Mouse (Mus musculus): ENCODE measurements around the gene Slc25a47. TPM values are rescaled to one million over a fixed set of nuclear protein-coding genes. Genes with fewer than 3 reads are reported as not detected.

The Slc25a47 gene
- polyA plus RNA-seq, 1 experiment from 2014 or later: 9.8 TPM

DNA sequence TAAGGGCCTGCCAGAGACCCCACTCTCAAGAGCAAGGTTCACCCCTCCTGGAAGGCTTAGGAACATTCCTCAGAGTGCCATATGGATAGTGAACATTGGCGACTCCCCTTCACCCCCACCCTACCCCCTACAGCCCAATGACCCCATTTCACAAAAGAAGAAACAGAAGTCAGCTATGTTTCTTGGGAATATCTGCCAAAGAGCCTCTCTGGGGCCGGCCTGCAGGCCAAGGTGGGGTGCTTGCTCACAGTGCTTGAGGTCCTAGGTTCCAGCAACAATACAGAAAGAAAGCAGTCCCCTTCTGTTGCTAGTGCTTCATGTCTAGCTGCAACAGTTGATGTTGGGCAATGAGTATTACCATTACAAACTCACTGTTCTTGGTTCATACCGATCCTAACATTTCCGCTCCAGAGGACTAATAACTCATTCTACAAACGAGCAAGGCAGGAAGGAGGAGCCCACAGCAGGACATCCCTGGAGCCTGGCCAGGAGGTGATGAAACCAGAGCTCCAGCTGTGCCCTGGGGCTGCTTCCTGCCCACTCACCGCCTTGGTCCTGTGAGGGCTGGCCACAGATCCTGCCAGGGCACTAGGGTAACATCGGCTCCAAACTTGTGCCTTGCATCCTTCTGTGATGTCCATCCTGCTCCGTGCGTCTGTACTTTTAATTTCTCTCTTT is 3.7 kb upstream of the Slc25a47 start:
- Histone ChIP-seq H3K36me3 (ENCODE audit: control insufficient read depth, insufficient read depth, low read length) (no peaks in the 10 kb centered on the region), H3K27ac (ENCODE audit: low read depth, low read length) (no peak overlapping the region), H3K9me3 (ENCODE audit: control insufficient read depth, low read length) (no peaks in the 10 kb centered on the region), H3K4me2 (no peak overlapping the region), H3K4me1 (ENCODE audit: control insufficient read depth, insufficient read depth, low read length) (peaks cover 18% of the 10 kb centered on the region), H3K4me3 (ENCODE audit: low read depth, low read length) (no peak overlapping the region), H3K9ac (ENCODE audit: low read length) (no peak overlapping the region), H3K27me3 (ENCODE audit: control insufficient read depth, insufficient read depth, low read length) (no peaks in the 10 kb centered on the region)
- WGBS: 80% methylated on average over 9 of the region's 9 CpGs
- ATAC-seq (ENCODE audit: low FRiP score): no peak
- no peak for DNase-seq (ENCODE audit: low spot score, missing footprints)

DNA sequence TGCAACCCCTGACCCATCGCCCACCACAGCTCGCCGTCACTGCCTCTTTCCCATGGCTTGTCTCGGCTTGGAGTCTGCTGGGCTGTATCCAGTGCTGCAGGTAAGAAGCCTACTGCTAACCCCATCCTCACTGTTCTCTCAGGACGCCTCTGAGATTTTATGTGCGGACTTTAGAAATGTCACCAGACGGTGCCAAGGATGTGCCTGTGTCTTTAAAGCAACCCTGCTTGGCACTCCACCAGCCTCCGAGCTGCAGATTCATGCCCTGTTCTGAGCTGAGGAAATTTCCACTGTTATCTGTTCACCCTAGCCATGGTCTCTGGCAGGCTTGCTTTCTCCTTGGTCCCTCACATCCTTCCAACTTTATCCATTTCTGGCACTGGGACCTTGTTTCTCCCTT is 3.0 kb upstream of the Slc25a47 start:
- 86% methylated on average over 8 of the region's 8 CpGs for WGBS
- no peak overlapping the region for H3K4me3 ChIP-seq (ENCODE audit: low read depth, low read length)
- H3K36me3 ChIP-seq (ENCODE audit: control insufficient read depth, insufficient read depth, low read length): no peaks in the 10 kb centered on the region
- H3K9ac ChIP-seq (ENCODE audit: low read length): no peak overlapping the region
- ATAC-seq (ENCODE audit: low FRiP score) (no peak), DNase-seq (ENCODE audit: low spot score, missing footprints) (no peak)
- no peaks in the 10 kb centered on the region for H3K27me3 ChIP-seq (ENCODE audit: control insufficient read depth, insufficient read depth, low read length)
- H3K4me1 ChIP-seq (ENCODE audit: control insufficient read depth, insufficient read depth, low read length): peaks cover 26% of the 10 kb centered on the region
- no peaks in the 10 kb centered on the region for H3K9me3 ChIP-seq (ENCODE audit: control insufficient read depth, low read length)
- H3K27ac ChIP-seq (ENCODE audit: low read depth, low read length): no peak overlapping the region
- H3K4me2 ChIP-seq: no peak overlapping the region

DNA sequence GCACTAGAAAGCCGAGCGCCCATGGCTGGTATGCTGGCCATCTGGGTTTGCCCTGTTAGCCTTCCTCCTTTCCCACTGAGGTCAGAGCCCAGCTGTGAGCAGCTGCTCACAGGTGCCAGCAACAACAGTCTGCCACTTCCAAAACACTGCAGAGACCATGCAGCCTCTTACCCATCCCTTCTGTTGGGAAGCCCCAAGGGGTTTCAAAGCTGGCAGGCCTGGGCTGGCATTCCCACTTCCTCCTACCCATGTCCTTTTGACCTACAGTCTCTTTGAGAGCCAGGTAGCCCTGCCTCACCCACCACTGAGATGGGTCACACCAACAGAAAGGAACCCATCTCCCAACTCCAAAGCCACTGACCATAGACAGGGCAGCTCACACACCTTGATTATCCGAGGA is 2.4 kb upstream of the Slc25a47 start:
- ATAC-seq (ENCODE audit: low FRiP score) (no peak), DNase-seq (ENCODE audit: low spot score, missing footprints) (no peak)
- WGBS: 95% methylated on average over 3 of the region's 3 CpGs
- H3K4me2 ChIP-seq: no peak overlapping the region
- H3K4me1 ChIP-seq (ENCODE audit: control insufficient read depth, insufficient read depth, low read length): peaks cover 30% of the 10 kb centered on the region
- no peak overlapping the region for H3K27ac ChIP-seq (ENCODE audit: low read depth, low read length)
- no peaks in the 10 kb centered on the region for H3K9me3 ChIP-seq (ENCODE audit: control insufficient read depth, low read length)
- H3K27me3 ChIP-seq (ENCODE audit: control insufficient read depth, insufficient read depth, low read length): no peaks in the 10 kb centered on the region
- no peaks in the 10 kb centered on the region for H3K36me3 ChIP-seq (ENCODE audit: control insufficient read depth, insufficient read depth, low read length)
- no peak overlapping the region for H3K9ac ChIP-seq (ENCODE audit: low read length)
- no peak overlapping the region for H3K4me3 ChIP-seq (ENCODE audit: low read depth, low read length)

DNA sequence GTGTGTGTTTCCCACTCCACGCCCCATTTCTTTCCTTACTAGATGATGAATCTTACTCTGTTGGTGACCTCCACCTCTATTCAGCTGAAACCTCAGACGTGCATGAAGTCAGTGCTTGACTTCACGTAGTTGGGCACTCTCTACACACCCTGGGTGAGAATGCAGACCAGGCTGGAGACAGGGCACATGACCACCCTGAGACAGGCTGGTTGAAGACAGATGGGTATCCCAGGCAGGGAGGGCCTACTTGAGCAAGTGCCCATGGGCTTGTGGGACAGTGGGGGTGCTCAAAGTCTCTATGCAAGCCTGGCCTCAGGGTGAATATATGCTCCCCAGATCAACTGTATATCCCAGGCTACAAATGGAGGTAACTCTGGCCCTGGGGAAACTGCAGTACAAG is 1.5 kb upstream of the Slc25a47 start:
- no peak for DNase-seq (ENCODE audit: low spot score, missing footprints)
- Histone ChIP-seq H3K9me3 (ENCODE audit: control insufficient read depth, low read length) (no peaks in the 10 kb centered on the region), H3K9ac (ENCODE audit: low read length) (no peak overlapping the region), H3K4me2 (no peak overlapping the region), H3K27me3 (ENCODE audit: control insufficient read depth, insufficient read depth, low read length) (no peaks in the 10 kb centered on the region), H3K36me3 (ENCODE audit: control insufficient read depth, insufficient read depth, low read length) (no peaks in the 10 kb centered on the region), H3K4me1 (ENCODE audit: control insufficient read depth, insufficient read depth, low read length) (peaks cover 30% of the 10 kb centered on the region), H3K27ac (ENCODE audit: low read depth, low read length) (no peak overlapping the region), H3K4me3 (ENCODE audit: low read depth, low read length) (no peak overlapping the region)
- 91% methylated on average over 3 of the region's 3 CpGs for WGBS
- no peak for ATAC-seq (ENCODE audit: low FRiP score)

DNA sequence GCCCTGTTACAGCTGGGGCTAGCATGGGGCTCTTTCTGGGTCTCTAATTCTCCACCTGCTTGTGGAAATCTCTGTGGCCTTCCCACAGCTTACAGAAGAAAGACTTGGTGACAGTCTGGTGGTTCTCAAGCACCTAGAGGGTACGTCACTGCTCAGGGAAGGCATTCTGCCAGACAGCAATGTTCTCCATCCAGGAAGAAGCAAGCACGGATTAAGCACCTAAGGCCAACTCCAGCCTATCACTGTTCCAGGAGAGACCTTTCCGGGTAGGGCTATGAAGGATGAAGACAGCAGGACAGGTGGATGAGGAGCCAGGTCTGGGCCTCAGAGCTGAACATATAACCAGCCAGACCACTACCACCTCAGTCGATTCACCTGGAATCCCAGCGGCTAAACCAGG is 1.1 kb upstream of the Slc25a47 start:
- 43% methylated on average over 5 of the region's 5 CpGs for WGBS
- no peak overlapping the region for H3K27ac ChIP-seq (ENCODE audit: low read depth, low read length)
- peaks cover 30% of the 10 kb centered on the region for H3K4me1 ChIP-seq (ENCODE audit: control insufficient read depth, insufficient read depth, low read length)
- no peaks in the 10 kb centered on the region for H3K36me3 ChIP-seq (ENCODE audit: control insufficient read depth, insufficient read depth, low read length)
- peak overlapping the region; percentile 81 for H3K4me2 ChIP-seq
- H3K27me3 ChIP-seq (ENCODE audit: control insufficient read depth, insufficient read depth, low read length): no peaks in the 10 kb centered on the region
- H3K4me3 ChIP-seq (ENCODE audit: low read depth, low read length): peak overlapping the region; percentile 60
- H3K9me3 ChIP-seq (ENCODE audit: control insufficient read depth, low read length): no peaks in the 10 kb centered on the region
- DNase-seq (ENCODE audit: low spot score, missing footprints) (no peak), ATAC-seq (ENCODE audit: low FRiP score) (no peak)
- peak overlapping the region; percentile 83 for H3K9ac ChIP-seq (ENCODE audit: low read length)

DNA sequence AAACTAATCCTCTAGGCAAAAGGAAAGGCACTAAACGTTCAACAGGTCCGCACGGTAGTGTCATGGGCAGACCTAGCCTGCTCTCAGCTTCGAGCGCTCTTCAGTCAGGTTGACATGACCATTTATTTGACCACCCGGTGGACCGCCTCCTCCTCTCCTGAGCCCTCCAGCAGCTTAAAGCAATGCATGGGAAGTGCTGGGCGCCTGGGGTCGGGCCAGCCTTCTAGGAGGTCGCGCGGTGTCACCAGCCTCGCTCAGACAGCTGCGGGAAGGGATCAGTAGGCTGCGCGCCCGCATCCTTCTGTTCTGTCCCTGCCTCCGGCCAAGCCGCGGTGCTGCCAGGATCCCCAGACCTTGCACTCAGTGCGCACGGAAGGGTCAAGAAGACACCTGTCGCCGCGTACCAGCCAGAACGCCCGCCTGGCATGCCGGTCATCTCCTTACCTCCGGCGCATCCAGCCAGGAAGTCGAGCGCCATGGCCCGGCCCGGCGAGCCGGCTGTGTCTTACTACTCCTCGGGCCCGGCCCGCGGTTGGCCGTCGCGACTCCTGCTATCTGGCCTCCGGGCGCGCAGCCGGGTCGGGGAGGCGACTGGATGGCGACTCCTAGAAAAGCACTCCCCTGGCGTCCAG is 522 bp upstream of the Slc25a47 start:
- Histone ChIP-seq H3K27me3 (ENCODE audit: control insufficient read depth, insufficient read depth, low read length) (no peaks in the 10 kb centered on the region), H3K27ac (ENCODE audit: low read depth, low read length) (no peak overlapping the region; the same call in 1 of the 2 replicates), H3K4me2 (peak overlapping the region; percentile 81), H3K9me3 (ENCODE audit: control insufficient read depth, low read length) (no peaks in the 10 kb centered on the region), H3K9ac (ENCODE audit: low read length) (peak overlapping the region; percentile 83), H3K4me1 (ENCODE audit: control insufficient read depth, insufficient read depth, low read length) (peaks cover 30% of the 10 kb centered on the region), H3K4me3 (ENCODE audit: low read depth, low read length) (peak overlapping the region; percentile 60), H3K36me3 (ENCODE audit: control insufficient read depth, insufficient read depth, low read length) (no peaks in the 10 kb centered on the region)
- ATAC-seq (ENCODE audit: low FRiP score) (peak; percentile 38), DNase-seq (ENCODE audit: low spot score, missing footprints) (no peak)
- WGBS: under 1% methylated on average over 51 of the region's 51 CpGs

DNA sequence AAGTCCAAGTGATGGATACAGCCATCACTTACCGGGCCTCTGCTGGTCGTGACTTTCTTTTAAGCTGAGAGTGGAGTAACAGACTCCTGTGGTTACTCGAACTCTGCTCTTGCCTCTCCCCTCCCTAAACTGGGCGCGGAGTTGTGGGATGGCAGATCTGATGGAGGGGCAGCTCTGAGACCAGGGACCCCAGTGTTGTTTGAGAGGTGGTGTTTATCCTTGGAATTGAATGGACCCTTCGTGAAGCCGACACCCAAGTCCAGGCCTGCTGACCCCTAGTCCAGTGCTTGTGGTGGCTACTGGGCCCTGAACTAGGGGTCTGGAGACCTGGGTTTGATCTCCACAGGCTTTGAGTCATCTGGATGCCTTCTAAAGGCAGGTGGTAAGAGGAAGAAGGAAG is 876 bp downstream of the Slc25a47 start:
- peak overlapping the region; percentile 83 for H3K9ac ChIP-seq (ENCODE audit: low read length)
- no peaks in the 10 kb centered on the region; the same call in 1 of the 2 replicates for H3K36me3 ChIP-seq (ENCODE audit: control insufficient read depth, insufficient read depth, low read length)
- H3K4me2 ChIP-seq: peak overlapping the region; percentile 81
- H3K27ac ChIP-seq (ENCODE audit: low read depth, low read length): no peak overlapping the region; the same call in 1 of the 2 replicates
- ATAC-seq (ENCODE audit: low FRiP score): no peak
- H3K9me3 ChIP-seq (ENCODE audit: control insufficient read depth, low read length): no peaks in the 10 kb centered on the region
- WGBS: 61% methylated on average over 7 of the region's 7 CpGs
- H3K27me3 ChIP-seq (ENCODE audit: control insufficient read depth, insufficient read depth, low read length): no peaks in the 10 kb centered on the region
- H3K4me3 ChIP-seq (ENCODE audit: low read depth, low read length): peak overlapping the region; percentile 60
- H3K4me1 ChIP-seq (ENCODE audit: control insufficient read depth, insufficient read depth, low read length): peaks cover 30% of the 10 kb centered on the region
- peak; percentile 88 for DNase-seq (ENCODE audit: low spot score, missing footprints)

DNA sequence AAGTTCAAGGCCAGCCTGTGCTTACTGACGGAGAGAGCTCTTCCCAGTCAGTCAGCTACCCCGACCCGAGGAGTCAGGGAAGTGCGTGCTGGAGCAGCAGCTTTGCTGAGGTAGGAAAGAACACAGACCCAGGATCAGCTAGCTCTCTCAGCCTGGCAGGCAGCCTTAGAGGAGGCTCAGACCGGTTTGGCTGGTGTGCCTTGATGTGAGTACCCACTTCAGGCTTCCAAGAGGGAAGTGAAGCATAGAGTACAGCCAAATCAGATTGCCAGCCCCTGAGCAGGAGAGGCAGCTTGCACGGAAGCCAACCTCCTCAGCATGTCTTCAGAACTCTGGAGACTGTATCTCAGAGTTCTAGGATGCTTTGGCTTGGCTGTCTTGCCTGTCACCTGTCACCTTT is 5.3 kb downstream of the Slc25a47 start:
- no peak overlapping the region for H3K4me3 ChIP-seq (ENCODE audit: low read depth, low read length)
- ATAC-seq (ENCODE audit: low FRiP score) (no peak), DNase-seq (ENCODE audit: low spot score, missing footprints) (no peak)
- no peaks in the 10 kb centered on the region for H3K27me3 ChIP-seq (ENCODE audit: control insufficient read depth, insufficient read depth, low read length)
- peaks cover 10% of the 10 kb centered on the region for H3K36me3 ChIP-seq (ENCODE audit: control insufficient read depth, insufficient read depth, low read length)
- no peak overlapping the region for H3K9ac ChIP-seq (ENCODE audit: low read length)
- no peak overlapping the region for H3K4me2 ChIP-seq
- H3K9me3 ChIP-seq (ENCODE audit: control insufficient read depth, low read length): no peaks in the 10 kb centered on the region
- H3K4me1 ChIP-seq (ENCODE audit: control insufficient read depth, insufficient read depth, low read length): peaks cover 18% of the 10 kb centered on the region
- WGBS: 85% methylated on average over 6 of the region's 6 CpGs
- H3K27ac ChIP-seq (ENCODE audit: low read depth, low read length): no peak overlapping the region

DNA sequence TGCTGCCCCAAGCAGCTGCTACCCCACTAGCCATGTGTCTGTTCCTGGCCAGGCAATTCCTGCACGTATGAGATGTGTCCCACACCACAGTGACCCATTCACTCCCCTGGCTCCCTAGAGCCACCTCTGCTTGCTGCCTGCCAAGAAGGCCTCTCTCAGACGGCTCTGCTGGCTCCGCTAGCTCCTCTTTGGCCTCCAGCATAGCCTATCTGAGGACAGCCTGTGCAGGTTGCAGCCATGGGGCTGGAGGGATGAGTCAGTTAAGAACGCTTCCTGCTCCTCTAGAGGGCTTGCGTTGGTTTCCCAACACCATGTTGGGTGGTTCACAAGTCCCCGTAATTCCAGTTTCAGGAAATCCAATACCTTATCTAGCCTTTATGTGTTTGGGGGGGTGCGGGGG is 6.8 kb downstream of the Slc25a47 start:
- no peak overlapping the region for H3K27ac ChIP-seq (ENCODE audit: low read depth, low read length)
- ATAC-seq (ENCODE audit: low FRiP score) (no peak), DNase-seq (ENCODE audit: low spot score, missing footprints) (no peak)
- peaks cover 6% of the 10 kb centered on the region for H3K4me1 ChIP-seq (ENCODE audit: control insufficient read depth, insufficient read depth, low read length)
- H3K27me3 ChIP-seq (ENCODE audit: control insufficient read depth, insufficient read depth, low read length): no peaks in the 10 kb centered on the region
- peaks cover 10% of the 10 kb centered on the region for H3K36me3 ChIP-seq (ENCODE audit: control insufficient read depth, insufficient read depth, low read length)
- H3K4me3 ChIP-seq (ENCODE audit: low read depth, low read length): no peak overlapping the region
- H3K9me3 ChIP-seq (ENCODE audit: control insufficient read depth, low read length): no peaks in the 10 kb centered on the region
- H3K9ac ChIP-seq (ENCODE audit: low read length): no peak overlapping the region
- H3K4me2 ChIP-seq: no peak overlapping the region
- WGBS: 95% methylated on average over 7 of the region's 7 CpGs

Data from midbrain, embryonic 11.5 days (tissue).